Mouse (Mus musculus) ES-E14 (cell line): Measurements from ENCODE around the gene Cish.

Source experiments
- CHD2 ChIP-seq: IDR thresholded peaks from 2 replicates; pipeline ENCODE4 v1.6.1; 2014; ENCODE audit warnings: mild to moderate bottlenecking, low read depth, low read length, inconsistent platforms
- HCFC1 ChIP-seq: IDR thresholded peaks from 2 replicates; pipeline ENCODE4 v1.6.1; 2012; ENCODE audit warnings: low read length, inconsistent platforms, borderline replicate concordance; ENCODE audit not compliant: insufficient read depth
- MAFK ChIP-seq: IDR thresholded peaks from 2 replicates; pipeline ENCODE4 v1.6.1; 2014; ENCODE audit warnings: mild to moderate bottlenecking, low read depth, low read length, inconsistent platforms; ENCODE audit not compliant: insufficient read depth
- ZC3H11A ChIP-seq: IDR thresholded peaks from 2 replicates; pipeline ENCODE4 v1.6.1; 2012; ENCODE audit warnings: low read depth, mild to moderate bottlenecking, inconsistent platforms, low read length, borderline replicate concordance
- ZNF384 ChIP-seq: IDR thresholded peaks from 2 replicates; pipeline ENCODE4 v1.6.1; 2012; ENCODE audit warnings: low read depth, low read length, inconsistent platforms

DNA sequence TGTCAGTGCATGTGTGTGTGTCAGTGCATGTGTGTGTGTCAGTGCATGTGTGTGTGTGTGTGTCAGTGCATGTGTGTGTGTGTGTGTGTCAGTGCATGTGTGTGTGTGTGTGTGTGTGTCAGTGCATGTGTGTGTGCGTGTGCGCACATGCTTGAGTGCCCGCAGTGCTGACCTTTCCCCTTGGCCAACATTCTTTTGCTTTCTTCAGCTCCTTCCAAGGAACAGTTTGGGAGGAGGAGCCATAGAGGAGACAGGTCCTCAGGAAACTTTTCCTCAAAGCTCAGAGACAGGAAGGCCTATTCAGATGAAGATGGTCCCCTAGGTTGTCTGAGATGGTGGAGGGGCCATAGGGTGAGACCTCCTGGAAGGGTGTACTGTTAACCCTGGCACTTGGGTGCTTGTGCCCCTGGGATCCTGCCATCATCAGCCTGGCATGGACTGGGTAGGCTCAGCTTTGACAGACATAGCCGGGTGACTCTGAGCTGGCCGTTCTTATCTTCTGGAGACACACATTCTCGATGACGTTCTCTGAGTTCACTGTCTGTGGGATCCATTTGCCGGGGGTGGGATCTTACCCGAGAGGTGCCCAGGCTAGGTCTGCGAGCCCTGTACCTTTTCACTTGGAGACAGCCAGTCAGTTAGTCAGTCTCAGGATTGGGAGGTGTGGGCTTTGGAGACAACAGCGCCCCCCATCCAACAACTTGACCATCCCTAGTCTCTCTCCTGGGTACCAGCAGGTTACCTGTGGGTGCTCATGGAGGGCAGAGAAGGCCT is 11.5 kb downstream of the Cish start:
- TF ChIP-seq HCFC1 (no peak), ZC3H11A (no peak), ZNF384 (no peak), MAFK (no peak), CHD2 (no peak)
